Mouse (Mus musculus) mature B cell (primary cell): ENCODE data around the gene Duox1.

ENCODE experiments used
- in situ Hi-C: fragments of 300-500 bp; cut with MboI; formaldehyde crosslinking; loops from 2 replicates; pipeline ENCODE4 v1.14.3; 2019

The Duox1 gene

DNA sequence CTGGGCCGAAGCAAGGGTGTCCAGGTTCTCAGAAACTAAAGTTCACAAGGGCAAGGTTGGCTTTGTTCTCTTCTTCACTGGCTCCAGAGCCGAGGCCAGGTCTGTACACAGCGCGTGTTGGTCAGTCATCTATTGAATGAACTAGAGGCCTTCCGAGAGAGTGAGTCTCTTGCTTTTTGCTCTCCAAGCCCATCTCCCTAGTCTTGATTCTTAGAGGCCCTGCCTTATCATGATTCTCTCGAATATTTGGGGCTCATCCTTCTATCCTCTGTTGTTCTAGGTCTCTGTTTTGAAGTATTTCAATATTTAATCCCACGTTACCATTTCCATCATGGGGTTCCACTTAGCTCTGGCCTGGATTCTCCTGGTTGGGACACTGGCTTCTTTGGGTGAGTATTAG is at the start of gene Duox1:
Duox1 (plus strand) TSS at position 301 of the 400 bp plus-strand sequence.
- in situ Hi-C loops: no loop called here

DNA sequence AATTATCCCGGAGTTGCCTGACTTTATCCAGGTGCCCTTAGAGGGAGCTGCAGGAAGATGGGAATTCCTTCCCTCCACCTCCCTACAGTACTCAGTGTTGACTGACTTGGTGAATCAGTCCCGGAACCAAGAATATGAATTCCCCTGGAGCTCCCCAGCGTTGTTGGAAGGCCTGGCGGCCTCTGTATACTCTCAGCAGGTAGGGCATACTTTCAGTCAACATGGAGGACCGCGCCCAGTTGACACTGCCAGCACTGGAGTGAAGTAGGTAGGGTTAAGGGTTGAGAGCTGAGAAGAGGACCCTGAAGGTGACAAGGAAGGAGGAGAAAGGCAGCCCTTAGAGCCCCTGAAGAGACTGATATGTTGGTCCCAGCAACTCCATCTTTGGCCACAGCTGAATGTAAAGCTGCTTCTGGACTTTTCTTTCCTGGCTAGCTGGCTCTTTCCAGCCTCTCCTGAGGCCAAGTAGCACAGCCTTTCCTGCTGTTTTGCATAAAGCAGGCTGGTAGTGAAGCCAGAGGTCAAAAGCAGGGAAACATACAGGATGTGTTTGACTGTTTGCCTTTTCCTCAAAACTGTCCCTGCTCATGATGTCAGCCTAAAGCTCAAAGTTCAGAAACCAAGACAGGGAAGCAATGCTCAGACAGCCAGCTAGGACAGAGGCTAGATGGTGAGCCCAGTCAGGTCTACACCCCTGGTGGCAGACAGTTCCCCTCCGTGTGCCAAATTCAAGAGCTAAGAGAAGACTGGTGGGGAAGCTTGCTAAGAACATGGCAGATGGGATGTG is 48.9 kb upstream of the Duox1 start:
- in situ Hi-C loops: no loop called here

DNA sequence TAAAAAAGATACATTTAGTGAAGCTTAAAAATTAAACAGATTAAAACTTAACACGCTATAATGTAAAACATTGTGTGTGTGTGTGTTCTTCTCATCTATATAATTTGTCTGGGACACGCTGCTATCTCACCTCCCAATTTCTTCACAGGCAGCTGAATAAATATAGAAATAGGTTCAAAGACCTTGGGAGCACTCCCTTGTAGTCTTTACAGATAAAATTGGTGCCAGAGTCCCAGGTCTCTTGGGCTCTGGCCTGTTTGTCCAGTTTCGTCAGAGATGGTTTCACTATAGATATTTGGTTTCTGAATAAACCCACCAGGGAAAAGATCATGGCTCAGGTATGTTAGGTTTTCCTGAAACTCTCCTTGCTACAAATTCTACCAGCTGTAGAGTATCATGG is 36.7 kb upstream of the Duox1 start:
- in situ Hi-C loops: no loop called here

DNA sequence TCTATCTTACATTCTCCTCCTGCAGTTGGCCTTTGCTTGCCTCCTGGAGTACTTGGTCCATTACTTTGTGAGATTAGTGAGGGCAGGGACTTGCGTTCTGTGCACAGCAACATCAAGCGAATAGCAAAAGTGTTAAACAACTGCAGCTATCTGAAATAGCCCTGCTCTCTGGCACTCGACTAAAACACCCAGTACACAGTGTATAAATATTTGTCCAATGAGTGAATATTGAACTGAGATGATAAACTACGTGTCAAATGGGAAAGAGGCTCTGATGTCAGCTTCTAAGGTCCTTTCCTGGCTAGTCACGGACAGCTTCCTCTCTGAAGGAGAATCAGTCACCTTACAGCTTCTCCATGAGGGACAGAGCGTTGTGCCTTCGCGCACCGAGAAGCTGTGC is 31.4 kb upstream of the Duox1 start:
- in situ Hi-C loops: no loop called here

DNA sequence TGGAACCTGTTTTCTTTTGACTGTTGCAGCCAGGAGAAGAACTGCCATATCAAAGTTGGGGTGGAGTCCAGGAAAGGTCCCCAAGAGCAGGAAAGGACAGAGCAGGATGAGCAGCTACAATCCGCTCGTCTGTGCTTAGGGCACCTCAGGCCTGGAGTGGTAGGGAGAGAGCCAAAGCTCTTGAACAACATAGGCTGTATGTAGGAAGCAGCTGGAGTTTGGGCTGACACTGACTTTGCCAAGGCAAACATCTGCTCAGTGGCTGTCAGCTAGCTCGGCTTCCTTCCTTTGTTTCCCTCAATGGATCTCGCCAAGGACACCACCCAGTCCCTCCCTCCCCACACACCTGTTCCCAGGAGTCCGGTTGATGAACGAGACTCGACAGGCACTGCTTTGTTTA is 29.3 kb upstream of the Duox1 start:
- in situ Hi-C loops: no loop called here

DNA sequence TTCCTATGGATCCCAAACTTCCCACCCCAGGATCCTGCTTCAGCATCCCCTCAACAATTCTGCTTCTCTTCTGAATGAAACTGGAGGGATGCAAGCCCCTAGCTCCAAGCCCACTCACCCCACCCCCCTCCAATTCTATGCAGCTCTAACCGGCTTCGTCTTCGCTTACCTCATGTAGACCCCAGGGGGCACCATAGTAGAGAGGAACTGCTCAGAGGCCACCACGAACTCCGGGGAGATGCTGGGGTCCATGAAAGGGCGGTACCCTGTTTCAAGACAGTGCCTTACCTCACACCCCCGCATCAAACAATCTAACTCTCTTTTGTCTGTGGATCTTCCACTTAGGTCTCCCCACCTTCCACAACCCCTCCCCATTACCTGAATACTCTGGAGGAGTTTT is 20.6 kb upstream of the Duox1 start:
- in situ Hi-C loops: no loop called here

DNA sequence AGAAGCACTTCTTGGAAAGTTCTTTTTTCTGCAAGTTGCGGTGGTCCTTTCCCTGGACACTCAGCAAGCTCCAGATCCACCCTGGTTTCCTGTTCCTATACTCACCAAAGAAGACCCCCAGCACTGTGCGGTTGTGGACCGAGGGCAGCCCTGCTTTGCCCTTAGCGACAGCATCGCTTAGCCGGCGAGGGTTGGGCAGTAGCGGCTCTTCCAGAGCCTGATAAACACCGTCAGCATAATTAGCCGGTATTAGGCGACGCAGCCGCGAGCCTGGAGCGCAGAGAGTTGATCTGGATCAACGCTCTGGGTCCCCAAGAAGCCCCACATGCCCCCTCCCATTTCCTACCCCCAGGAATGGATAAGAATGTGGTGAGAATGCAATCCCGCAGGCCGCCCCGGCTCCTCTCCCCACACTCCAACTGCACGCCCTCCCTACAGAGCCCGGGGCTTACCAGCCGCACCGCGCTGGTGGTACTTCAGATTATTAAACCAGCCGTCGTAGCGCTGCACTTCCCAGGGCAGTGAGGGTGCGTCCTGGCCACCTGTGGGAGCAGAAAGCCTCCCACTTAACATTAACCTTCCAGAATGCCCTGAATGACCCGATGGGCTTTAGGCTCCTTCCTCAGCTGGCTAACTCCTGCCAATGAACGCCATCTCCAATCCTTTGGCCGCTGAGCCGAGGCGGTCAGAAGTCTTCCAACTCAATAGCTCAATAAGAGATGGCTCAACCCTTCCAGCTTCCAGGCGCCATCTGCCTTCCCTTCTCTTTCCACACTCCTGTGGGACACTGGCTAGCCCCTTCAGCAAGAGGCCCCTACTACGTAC is 18.0 kb upstream of the Duox1 start:
- in situ Hi-C loops: no loop called here

DNA sequence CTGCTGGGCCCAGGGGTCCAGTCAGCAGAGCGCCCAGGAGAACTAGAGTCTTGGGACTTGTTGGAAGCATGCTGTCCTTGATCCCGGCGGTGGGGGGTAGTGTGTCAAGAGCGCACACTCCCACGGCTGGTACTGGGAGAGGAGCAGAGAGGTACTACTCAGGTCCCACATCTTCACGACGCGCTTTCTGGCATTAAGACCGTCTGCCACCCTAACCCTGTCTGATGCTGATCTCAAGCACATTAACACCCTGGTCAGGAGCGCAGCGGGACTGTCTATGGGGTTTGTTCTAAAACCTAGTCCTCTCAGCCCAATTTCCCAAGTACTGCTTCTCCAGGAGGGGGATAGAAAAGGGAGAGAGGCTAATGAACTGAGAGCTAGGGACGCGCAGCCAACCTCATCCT is 17.4 kb upstream of the Duox1 start, which contains the start of gene Duox2:
Duox2 (minus strand) TSS at position 354 of the 404 bp plus-strand sequence.
- in situ Hi-C loops: no loop called here

DNA sequence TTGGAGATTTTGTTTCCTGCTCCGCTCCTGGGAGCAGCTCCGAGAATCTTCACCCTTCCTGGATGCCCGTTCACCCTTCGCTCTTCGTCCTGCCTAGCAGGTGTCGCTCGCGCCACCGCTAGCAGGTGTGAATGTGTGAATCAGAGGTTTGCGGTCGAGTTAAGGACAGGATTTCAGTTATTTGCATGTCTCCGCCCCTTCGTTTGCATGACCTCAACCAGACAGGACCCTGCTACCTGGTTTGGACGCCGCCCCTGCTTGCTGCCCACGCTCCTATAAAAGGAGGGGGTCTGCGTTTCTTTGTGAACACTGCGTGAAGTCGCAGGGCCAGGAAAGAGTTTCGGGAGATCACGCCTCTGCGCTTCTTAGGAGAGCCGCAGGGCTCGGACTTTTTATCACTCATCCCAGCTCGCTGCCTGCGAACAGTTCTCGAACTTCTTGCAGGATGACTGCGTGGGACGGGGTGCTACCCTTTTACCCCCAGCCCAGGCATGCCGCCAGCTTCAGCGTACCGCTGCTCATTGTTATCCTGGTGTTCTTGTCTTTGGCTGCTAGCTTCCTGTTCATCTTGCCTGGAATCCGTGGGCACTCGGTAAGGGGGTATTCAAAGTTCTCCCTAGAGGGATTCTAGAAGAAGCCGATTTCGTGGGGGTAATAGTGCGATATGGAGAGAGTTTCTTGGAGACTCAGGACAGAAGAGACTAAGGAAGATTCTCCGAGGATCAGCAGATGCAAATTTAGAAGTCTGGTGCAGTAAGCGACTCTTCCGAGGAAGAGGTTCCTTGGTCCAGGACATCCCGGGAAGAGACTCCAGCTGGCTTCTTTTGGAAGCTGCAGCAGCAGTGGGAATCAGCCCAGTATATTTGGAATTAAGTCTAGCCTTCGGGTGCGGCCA is 16.6 kb upstream of the Duox1 start, which contains the start of gene Duoxa2:
Duoxa2 (plus strand) TSS at position 305 of the 895 bp plus-strand sequence.
- in situ Hi-C loops: no loop called here

DNA sequence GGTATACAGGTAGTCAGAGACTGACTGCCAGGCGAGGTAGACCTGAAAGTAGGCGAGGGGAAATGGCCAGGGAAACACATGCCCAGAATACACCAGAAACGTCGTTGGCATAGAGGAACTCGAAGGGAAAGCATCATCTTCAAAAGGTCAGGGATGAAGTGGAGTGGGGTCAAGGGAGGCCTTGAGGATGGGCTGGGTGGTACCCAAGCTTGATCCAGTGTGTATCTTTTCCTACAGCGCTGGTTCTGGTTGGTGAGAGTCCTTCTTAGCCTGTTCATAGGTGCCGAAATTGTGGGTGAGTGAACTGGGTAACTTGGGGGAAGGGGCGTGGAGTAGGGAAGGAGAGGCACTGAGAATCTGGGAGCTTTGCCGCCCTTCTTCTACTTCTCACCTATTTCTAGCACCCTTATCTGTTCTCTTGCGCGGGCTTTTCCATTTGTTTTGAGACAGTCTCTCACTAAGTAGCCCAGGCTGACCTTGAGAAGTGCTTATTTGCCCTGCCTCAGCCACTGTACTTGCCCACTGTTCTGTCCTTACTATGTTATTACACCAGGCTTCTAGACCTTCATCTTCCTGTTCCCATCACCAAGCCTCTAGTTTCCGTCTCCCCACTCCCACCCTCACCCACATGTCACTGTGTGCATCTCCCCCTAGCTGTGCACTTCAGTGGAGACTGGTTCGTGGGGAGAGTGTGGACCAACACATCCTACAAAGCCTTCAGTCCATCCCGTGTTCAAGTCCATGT is 15.4 kb upstream of the Duox1 start:
- in situ Hi-C loops: no loop called here

DNA sequence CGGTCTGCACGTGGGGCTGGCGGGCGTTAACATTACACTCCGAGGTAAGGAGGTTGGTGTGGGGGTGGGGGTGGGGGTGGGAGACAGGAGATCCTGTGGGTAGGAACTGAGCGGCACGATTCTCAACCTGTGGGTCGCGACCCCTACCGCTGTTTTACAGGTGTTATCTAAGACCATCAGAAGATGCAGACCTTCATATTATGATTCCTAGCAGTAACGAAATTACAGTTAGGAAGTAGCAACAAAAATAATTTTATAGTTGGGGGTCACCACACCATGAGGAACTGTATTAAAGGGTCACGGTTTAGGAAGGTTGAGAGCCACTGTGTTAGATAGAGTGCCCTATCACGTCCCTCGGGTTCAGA is 14.8 kb upstream of the Duox1 start:
- in situ Hi-C loops: no loop called here

DNA sequence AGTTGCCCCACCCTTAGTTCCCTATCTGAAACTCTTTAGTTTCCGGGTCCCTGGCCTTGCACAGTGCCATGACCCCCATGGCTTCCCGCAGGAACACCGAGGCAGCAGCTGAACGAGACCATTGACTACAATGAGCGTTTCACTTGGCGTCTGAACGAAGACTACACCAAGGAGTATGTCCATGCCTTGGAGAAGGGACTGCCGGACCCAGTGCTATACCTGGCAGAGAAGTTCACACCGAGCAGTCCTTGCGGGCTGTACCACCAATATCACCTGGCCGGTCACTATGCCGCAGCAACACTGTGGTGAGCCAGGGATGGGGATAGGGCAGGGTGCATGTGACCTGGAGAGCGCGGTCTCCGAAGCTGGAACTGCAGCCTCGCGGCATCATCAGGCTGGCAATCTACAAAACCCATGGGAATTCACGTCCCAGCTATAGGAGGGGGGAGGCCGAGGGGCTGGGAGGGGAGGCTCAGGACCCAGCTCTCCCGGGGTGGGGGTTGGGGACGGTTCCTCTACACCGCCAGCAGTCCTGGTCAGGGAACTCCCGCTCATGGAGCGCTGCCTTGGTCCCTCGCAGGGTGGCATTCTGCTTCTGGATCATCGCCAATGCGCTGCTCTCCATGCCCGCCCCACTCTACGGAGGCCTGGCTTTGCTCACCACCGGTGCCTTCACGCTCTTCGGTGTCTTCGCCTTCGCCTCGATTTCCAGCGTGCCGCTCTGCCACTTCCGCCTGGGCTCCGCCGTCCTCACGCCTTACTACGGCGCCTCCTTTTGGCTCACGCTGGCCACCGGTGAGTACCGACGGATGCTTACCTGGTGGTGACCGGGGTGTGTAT is 14.2 kb upstream of the Duox1 start:
- in situ Hi-C loops: no loop called here

DNA sequence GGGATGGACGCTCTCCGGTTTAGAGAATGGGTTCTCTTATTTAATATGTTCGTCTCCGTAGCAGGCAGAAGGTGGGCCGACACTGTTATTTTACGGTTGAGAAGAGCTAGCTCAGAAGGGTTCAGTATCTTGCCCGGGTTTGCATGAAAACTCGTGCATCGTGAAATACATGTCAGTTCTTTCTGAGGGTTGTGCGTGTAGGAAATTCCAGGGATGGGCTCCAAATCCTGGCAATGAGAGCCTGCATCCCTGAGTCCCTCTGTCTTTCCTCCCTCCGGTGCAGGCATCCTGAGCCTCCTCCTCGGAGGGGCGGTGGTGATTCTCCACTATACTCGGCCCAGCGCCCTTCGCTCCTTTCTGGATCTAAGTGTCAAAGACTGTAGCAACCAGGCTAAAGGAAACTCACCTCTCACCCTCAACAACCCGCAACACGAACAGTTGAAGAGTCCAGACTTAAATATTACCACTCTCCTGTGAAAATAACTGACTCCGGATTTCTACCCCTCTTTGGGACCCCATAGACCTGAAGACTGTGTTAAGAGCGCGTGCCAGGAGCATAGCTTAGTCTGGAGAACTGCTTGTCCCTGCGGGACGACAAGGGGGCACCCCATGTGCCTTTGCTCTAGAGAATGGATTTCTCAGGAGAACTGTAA is 13.4 kb upstream of the Duox1 start:
- in situ Hi-C loops: no loop called here

DNA sequence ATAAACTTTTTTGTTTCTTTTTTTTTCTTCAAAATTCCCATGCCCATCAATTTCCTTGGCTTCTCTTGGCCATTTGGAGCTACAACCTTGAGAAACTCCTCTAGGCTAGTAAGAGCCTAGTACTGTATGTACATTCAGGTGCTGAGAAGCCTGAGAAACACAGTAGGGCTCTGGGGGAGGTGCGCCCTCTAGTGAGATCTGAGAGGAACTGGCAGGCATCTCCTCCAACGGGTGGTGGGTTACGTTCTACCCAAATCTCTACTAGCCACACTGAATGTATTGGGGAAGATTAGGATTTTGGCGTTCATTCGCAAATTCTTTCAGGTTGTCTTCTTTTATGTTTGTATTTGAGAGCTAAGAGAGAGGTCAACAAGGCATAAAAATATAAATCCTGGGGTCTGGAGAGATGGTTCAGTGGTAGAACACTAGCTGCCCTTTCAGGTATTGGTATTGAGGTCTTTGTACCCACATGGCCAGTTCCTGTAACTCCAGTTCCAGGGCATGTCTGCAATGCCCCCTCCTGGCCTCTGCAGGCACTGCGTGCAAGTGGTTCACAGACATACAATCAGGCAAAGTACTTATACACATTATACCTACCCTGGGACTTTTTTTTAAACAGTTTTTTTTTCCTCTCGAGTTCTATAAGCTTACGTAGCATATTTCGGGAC is 12.8 kb upstream of the Duox1 start:
- in situ Hi-C loops: no loop called here

DNA sequence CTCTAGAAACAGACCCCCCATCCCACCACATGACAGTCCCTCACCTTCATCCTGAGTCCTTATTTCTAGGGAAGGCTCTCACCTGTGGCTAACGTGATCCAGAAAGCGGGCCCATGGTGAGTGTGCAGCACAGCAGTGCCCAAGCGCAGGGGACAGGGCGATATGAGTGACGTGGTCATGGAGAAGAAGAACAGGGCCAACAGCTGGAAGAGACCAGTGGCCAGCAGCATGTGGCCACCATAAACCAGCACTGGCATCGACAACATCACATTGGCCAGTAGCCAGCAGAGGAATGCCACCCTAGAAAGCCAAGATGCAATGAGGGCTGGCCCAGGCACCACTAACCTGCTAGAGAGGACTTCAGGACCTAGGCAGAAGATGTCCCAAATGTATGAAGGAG is 10.9 kb upstream of the Duox1 start:
- in situ Hi-C loops: no loop called here

DNA sequence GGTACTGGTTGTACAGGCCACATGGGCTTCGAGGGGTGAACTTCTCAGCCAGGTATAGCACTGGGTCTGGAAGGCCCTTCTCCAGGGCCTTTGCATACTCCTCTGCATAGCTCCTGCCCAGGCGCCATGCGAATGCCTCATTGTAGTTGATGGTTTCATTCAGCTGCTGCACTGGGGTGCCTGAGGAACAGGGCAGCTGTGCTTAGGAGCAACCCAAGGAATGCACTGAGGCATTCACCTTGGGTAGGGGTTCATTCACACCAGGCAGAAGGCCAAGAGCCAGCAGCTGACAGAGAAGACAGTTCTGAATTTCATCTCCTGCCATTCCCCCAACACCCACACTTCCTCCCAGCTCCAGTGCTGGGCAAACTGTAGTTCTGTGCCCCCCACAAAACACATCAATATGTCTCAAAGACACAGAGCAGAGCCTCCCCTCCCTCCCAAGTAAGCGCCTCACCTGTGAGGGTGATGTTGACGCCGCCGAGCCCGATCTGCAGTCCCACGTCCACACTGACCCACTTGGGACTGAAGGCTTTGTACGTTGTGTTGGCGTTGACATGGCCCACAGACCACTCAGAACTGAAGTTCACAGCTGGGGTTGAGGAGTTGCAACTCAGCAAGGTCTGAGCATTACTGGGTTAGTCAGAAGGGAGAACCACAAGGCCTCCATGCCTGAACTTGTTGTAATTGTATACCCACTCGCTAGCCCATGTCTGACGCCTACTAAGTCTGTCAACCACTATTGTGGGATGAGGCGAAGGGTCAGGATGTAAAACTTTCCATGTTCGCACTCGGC is 10.2 kb upstream of the Duox1 start:
- in situ Hi-C loops: no loop called here

DNA sequence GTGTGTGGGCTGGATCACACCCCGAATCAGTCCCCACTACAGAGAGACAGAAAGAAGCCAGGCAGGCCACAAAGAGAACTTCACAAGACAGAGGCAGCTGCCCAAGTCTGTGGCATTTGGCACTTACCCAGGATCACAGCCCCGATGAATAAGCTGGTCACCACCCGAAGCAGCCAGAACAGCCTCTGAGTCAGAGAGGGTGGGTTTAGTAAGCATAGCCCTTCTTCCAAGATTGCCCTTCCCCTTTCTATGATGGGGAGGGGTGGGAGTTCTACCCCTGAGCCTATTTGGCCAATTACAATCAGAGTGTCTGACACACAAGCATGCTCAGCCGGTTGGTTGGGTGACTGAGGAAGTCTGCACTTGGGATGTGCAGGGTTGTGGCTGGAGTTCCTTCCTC is 9.3 kb upstream of the Duox1 start:
- in situ Hi-C loops: no loop called here

DNA sequence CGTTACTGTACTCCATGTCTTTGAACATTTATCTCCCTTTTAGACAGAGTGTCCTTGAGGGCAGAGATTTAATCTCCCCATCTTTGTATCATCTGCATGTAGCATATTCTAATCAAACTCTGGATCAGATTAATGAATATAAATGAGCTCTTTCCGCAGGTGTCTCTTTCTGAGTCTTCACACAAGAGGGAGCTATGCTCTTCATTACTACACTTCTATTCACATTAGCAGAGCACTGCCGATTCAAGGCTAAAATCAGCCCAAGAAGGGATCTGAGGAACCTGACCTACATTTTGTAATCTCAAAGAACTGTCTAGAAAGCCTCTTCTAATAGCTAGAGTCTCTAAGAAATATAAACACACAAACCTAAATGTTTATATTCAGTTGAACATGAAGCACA is 5.8 kb upstream of the Duox1 start:
- in situ Hi-C loops: no loop called here

DNA sequence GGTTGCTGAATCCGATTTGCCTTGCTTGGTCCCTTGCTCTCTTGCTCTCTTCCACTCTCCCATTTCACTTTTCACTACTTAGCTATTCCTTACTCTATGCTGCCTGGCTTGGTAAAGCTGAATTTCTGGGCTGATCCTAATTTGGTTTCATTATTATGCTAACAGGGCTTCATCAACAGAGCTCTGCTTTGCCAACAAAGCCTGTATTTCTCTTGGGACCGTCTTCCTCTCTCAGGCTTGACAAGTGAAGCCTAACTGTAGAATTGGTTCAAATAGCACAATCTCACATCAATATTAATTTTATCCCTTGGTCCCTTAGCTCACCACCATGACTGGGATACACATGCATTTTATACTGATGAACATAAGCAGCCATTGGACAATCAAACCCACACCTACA is 3.9 kb upstream of the Duox1 start:
- in situ Hi-C loops: no loop called here
